Mouse (Mus musculus) megakaryocyte-erythroid progenitor cell, adult 5-6 weeks (primary cell): Measurements from ENCODE around the gene Cobl. TPM values are rescaled to one million over a fixed set of nuclear protein-coding genes. Genes with fewer than 3 reads are reported as not detected.

ENCODE experiments used
- ATAC-seq: replicated peaks from 2 replicates; pipeline ENCODE4 v1.8.0; 2016; ENCODE audit warnings: mild to moderate bottlenecking, inconsistent platforms; ENCODE audit not compliant: severe bottlenecking, poor library complexity, low FRiP score, low TSS enrichment
- total RNA-seq, 2 experiments: library from RNA; stranded (forward) in 1 of 2; stranded (reverse) in 1 of 2; fragments of 200-1000, 215-1000 nt in 1 of 2; fragments of >200 nt in 1 of 2; fragmentation: Nextera tagmentation in 1 of 2; gene quantifications; 2 replicates each; pipeline ENCODE4 v1.2.3; 2014 to 2017

Gene Cobl
- total RNA-seq, 2 experiments from 2014 or later, result not detected

DNA sequence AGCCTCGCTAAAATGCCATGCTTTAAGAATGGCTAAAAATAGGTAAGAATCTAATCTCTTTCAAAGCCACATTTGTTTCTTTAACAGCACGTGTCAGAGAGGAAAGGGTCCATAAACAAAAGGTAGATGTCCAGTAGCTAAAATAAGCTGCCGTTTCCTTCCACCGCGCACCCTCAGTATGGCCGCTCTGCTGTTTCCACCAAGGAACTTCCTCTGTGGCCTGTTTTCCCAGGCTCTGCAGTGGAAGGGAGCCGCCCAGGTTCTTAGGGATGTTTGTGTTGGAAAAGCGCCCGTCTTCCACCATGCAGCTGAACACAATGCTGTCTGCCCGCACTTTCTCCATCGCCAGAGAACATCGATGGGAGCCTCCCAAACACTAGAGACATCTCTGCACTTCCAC, 128.6 kb downstream of the Cobl start:
- ATAC-seq, result no peak

DNA sequence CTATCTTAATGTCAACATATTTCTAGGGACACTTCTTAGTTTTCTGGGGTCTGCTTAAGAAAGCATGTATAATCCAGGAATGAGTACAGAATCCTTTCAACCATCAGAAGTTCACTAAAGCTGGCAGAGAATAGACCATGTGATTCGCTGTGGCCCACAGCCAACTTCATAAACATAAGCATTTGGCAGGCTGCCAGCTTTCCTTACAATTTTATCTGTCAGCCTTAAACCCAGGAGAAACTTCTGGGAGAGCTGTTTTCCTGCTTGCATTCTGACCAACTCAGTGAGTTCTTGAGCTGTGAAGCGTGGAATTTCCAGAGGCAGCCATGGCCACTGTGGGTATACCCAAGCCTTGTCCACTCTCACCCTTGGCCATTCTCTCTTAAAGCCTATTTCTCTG, 132.8 kb downstream of the Cobl start:
- no peak for ATAC-seq

DNA sequence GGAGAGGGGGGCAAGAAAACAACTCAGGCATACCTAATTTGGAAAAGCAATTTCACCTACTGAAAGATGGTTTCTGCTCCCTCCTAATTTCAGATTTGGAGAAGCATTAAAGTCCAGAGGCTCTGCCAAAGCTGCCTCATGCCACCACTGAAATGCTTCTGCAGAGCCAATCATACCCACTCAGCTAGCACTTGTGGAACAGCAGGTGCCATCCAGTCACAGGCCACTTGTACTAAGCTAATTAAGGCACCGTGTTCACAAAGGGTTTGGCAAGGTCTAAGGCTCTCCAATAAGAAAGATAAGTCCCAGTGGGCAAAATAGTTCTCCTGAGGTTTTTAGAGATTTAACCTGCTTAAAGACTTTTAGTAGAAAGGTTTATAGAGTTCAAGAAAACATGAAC, 143.3 kb downstream of the Cobl start:
- ATAC-seq, result no peak

DNA sequence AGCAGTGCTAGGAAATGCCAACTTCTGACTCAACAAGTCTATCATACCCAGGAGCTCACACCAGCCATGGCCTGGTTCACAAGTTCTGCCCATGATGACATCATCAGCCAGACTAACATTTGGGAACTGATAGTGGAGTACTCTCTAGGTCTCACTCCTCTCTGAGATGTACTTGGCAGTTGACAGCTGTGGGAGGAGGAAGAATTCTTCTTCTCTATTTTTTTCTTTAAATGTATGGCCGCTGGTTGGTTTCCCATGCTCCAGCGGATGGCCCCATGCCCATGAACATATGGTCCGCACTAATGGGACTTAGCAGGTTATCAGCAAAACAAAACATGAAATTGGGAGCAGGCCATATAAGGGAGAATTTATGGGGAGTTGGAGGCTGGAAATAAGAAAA, 145.4 kb downstream of the Cobl start:
- no peak for ATAC-seq

DNA sequence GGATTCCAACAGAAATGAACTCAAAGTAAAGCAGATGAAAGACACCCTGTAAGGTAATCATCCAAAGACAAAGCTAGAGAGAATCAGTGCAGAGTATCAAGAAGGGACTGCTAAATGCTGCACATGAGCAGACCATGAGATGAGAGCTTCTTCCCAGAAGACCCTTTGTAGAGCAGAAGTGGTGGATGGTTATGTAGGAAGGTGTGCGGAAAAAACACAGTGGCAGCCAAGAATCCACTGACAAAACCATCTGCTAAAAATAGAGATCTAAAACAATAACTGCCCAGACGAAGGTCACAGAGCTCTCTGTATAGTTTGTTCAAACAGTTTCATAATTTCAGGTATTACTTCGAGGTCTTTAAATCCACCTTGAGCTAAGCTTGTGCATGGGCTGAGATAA, 149.1 kb downstream of the Cobl start:
- no peak for ATAC-seq

DNA sequence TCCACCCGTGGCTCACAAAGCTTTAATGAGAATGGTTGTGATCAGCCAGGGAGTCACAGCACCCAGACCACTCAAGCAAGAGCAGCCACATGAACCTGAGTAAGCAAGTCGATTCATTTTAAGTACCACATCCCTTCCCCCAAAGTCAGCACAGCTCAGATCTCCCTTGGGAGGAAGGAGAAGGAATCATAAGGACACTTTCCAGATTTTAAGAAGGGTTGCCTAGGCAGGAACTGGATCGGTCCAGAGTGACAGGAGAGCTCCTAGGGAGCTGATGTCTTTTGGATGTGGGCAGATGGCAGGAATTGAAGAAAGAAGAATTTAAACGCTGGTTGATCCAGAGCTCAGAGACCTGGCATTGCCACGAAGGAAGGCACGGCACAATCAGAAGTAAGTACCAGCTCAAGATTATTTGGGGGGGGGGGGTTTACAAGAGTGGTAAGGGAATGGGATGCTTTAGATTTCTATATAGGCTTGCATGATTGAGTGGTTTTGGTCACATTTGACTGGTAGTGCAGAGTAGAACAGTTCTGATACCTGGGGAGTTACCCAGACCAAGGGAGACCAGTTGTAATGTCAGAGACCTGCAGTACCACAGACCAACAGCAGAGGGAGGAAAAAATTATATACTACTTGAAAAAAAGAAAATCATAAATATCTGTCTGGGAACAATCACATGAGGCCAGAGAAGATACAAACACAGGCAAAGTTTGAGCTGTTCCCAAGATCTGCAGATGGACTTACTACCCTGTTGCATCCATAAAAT, 150.3 kb downstream of the Cobl start:
- 0 out of 2 replicates have a peak, but pooled peaks have one; percentile 59 for ATAC-seq

DNA sequence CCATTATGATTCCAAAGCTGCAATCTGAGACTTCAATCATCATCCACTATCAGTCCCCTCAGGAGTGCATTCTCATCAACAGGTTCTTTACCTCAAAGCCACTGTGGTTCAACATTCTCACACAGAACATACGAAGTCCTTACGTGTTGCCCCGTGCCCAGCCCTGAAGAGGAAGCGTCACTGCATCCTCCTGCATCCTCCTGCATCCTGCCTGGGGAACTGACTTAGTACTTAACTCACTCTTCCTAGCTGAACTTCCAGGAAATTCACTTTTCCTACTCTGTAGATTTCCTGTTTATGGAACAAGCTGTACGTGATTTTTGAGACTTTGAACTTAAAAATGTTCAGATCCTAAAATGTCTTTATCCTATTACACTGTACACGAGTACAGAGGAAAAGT, 153.3 kb downstream of the Cobl start:
- no peak for ATAC-seq

DNA sequence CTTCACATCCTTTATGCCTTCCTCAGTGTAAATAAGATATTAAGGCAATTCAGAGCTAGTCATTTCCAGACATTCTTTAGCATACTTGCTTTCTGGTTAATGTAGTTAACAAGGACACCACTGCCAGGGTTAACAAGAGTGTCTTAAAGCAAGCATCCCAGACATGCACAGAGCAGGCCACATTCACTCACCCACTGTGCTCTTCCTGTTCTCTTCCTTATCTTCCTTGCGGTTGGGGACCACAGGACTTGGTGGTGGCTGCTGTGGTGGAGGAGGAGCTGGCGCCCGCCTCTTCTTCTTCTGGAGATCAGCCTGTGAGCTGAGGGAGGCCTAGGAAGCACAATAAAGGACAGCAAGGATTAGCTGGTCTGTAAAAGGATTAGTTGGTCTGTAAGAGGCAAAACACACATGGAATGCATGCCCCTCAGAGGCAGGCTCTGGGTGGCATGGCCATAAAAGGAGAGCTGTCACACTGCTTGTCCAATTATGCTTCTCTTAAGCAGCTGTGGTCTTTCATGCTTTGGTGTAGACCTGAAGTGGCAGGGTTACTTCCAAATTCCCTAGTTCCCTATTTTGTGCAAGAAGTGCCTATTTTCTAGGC, 155.2 kb downstream of the Cobl start:
- ATAC-seq, result peak; percentile 41; the same call in 1 of the 2 replicates

DNA sequence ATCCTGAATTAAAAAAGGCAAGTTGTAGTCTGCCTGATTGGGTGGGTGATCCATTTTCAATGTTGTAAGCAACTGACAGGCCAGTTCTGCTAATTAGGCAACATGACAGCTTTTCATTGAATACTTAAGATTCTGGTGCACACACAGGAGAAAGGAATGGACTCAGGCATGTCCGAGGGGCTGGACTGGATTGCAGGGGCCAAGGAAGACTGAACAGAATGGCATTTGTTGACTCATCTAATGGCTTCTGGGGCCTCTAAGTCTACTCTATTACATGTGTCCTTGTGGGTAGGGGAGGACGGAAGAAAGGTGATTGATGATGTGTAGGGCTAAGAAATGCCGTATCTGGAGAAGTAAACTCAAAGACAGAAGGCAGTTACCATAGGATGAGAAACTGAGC, 159.9 kb downstream of the Cobl start:
- ATAC-seq, result no peak

DNA sequence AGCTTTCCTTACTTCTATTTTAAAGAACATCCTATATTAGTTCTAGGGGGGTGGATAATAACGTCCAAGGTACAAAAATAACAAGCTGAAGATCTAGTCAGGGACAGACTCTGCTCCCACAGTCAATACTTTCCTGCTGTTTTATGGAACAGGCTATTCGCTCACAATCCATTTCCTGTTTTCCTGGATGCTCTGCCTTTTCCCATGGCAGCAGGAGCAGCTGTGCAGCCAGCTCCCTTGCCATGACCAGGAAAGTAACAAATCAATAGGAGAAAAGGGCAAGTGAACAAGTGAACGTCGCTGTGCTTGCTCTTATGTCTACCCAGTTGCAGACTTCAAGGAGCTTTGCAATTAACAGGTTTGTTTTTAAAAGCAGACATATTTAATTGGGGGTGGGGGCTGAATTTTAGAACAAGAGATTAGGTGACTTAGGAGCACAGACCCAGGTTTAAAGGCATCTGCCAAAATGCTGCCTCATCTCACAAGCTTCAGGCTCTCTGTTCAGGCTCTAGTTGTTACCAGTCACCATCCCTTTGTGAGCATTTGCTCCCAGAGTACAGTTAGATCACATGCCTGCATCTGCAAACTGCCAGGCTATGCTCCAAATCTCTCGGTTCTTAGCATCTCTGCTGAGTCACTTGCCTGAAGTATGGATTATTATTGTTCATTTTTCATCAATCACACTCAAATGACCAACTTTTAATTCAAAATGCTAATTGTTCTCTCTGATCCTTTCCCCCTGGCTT, 164.9 kb downstream of the Cobl start:
- ATAC-seq, result no peak

DNA sequence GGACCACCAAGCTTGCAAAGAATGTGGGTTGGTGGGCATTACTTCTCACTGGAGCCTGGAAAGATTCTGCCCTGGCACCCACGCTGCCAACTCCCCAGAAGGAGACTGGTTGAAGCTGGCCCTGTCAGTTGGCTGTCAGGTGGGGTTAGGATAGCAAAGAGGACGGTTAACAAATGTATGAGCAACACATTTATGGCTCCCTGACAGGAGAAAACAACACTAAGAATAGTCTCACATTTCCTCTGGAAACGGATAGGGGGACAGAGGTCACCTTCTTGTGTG, 173.2 kb downstream of the Cobl start:
- ATAC-seq, result no peak

DNA sequence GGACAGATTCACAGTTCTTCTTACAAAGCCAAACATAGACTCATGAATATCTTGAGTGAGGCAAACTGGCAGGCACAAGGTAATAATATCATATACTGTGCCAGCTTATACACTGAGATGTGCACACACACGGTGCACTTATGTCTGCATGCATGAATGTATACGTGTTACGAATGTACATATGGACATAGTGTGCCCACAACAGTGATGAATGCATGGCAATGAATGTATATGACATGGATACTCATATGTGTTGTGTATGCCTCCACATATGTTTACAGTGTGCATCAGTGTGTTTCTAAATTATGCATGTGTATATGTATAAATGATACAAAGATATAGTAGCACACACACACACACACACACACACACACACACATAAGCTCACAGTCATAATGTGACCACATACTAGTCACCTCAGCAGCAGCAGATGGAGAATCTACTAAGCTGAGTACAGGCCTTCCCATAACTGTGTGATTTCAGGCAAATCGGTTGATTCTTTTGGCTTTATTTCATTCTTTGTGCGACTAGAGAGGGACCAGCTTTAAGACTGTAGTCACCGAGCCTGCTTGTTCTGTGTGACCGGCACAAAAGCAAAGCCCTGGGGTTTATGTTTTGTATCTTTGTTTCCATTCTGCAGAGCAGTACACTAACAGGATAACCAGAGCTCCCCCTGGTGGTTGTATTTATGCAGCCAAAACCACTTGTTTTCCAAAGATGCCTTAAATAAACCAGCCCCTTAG, 173.7 kb downstream of the Cobl start:
- ATAC-seq, result peak; percentile 87

DNA sequence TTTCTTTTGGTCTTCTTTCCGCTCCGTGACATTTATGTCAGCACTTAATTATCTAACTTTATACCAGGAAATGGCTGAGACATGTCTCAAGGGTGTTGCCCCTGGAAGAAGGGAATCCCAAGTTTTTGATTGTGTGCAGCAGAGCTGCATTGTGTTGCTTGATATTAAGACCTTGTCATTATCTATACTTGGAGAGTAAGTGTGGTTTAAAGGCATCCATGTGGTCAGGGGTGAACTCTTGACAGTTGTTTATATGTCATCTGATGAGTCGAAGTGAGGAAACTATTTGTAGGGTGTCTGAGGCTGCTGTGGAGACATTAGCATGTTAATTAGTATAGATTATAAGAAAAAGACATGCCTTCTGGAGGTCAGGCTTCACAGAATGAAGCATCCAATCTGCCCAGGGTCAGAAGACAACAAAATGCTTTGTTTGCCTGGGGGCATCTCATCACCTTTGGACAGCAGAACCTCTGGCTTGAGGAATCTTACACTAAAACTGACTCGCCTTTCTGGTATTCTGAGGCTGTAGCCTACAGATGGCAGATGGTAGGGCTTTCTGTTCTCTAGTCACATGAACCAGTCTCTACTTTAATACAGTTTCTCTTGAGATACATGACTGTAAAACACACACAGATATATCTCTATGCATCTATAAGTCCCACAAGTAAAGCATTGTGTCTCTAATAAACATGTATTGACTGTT, 179.3 kb downstream of the Cobl start:
- no peak for ATAC-seq

DNA sequence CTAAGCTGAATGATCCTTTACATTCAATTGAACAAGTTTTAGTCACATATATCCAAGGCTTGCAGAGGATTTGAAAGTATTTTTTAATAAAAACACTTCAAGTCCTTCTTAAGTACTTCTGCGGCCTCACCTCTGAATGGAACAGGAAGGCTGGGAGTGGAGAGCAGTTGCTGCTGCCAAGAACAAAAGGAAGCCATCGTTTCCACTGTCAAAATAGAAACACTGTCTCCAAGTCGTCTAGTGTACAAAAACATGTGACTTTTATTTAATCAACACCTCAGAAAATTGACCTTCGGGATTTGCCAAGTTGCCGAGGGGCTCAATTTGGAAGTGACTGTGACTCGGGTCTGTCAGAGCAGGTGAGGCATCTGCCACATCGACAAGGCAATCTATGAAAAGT, 184.0 kb downstream of the Cobl start:
- ATAC-seq, result no peak

DNA sequence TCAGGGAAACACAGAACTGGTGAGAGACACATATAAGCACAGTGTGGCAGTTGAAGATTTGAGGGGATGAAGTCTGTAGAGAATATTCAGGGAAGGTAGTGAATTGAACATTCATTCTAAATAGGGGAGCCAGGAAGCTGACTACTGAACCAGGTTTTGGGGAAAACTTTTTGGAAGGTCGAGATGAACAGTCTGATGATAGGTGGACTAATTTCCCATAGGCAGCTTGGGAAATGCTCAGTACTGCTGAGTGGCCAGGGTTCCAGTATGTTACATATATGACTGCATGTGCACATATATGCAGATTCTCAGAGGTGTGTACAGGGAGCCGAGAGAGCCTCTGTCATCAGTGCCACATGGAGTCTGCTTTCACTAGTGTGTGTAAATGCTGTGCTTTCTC, 190.5 kb downstream of the Cobl start:
- ATAC-seq, result no peak

DNA sequence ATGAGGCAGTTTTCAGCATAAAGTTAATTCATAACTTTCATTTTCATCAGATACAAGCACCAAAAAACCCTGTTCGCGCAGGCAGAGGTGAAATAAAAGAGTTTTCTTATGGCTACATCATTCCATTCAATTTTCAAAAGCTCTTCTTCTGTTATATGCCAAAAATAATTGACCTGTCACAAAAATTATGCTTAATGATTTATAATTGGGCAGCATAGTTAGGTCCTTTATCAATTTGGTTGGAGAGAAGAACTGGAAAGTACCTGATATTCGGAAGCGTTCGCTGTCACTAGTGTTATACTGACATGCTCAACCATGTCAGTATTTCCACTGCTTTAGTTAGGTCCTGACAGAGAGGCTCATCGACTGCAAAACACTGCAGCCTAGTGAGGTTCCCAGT, 191.0 kb downstream of the Cobl start:
- no peak for ATAC-seq

DNA sequence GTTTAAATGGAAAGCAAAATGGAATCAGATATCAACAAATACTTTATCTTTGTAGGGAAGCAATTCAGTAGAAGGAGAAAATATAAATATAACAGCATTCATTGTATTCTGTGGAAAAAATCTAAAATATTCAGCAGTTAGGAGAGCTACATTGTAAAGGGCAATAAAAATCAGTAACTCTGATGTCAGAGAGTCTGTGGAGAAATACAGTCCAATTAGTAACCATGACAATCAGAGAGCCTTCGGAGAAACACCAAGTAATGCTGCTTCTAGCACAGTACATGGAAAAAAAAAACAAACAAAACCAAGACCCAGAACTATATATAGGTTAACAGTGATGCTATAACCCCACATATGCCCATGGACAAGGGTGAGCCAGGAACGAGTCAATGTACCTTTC, 206.3 kb downstream of the Cobl start:
- ATAC-seq, result no peak

DNA sequence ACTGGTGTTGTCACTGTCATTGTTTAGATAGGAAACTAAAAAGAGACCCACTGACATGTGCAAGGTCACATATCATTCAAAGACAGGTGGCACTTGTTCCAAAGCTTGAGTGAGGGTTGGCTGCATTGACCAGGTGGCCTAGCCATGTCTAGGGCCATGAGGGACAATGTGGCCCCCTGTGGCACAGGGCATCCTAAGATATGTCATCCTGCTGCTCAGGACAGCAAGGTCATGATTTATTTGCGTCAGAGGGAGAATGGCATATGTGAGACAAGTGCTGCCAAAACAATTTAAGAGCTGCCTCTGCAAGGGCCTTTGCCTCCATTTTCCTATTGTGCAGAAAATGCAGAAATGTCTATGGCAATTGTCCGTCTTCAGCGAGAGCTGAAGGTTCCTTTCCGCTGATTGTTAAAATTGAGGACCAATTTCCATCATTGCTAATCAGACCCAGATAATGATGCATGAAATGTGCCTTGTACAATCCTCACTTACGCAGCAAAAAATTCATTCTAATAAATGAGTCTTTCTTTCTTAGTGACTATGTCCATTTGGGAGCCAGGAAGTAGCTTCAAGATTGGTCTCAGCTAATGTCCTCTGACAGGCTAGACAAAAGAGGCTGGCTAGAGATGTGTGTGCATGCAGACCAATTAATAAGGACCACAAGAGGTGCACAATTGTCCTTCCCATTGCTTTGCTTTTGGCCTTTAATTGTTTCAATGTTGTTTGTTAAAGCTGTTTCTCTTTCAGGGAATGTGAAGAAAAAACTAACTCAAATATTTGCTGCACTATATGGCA, 207.2 kb downstream of the Cobl start:
- ATAC-seq, result no peak

DNA sequence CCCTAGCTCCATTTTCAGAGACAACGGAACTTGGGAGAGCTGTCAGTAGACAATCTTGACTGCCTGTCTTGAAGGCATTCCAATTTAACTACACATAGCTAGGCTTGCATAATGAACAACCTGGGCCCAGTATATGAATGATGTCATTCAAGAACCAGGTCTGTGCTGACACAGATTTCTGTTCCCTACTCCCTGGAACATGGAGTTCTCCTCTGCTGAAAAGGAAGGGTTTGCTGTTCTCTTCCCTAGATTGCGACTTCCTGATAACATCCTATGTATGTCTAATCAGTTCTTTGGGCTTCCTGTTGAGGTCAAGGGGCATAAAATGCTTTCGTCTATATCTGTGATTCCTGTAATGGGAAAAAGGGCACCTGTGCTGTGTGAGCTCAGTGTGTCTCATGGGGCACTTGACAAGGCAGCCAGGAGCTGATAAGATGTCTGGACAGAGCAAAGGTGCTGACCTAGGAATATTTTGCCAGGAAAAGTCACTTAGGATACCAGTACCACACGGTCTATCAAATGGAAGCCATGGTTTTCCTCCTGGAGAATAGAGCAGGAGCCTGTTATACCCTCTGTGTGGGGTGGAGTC, 219.3 kb downstream of the Cobl start:
- ATAC-seq, result no peak
